Mouse (Mus musculus): ENCODE measurements at regions not wholly inside any gene's neighbourhood (a gene's known extent, or its start where the extent isn't known, plus 50 kb on each side); places are given as distances from the start of the nearest gene placed in this dataset.

GRCm38 (mm10) chr1:34761436-34761835 lies 81.4 kb downstream of the Fam168b start:
- TF ChIP-seq POLR2A (IDR thresholded peaks at IDR 0.05; ENCODE audit: low read depth, low read length) (no peak), CTCF (IDR thresholded peaks at IDR 0.05; ENCODE audit: extremely low read depth, insufficient read length, insufficient replicate concordance, low read depth, low read length) (no peak)

Measured in small intestine, adult 2 months (tissue).